11 mouse cellular contexts compared by ENCODE assay signal in genomic region chr17:26488711-26489403, GRCm38 (mm10).
A peak's percentile ranks its signal among the peaks of the same experiment; 100 is the strongest.
DNase-seq lines count a peak whose midpoint lies in the region; TF ChIP-seq lines count a peak whose summit lies in the region.
"Had no signal": no experiment of that assay in that cellular context is flagged by ENCODE, and none has a peak within 500 bp of the region (broad histone marks: within the 10 kb centered on the region; RNA-seq: fewer than 3 reads in every experiment).

No protein-coding gene starts in this region.

- H3K4me2 ChIP-seq in myocyte (ENCODE audit: low read depth) = peak overlapping the region; percentile 40
- H3K4me2 ChIP-seq: limb, embryonic 12.5 days had no signal

- H3K27ac ChIP-seq in cerebellum, adult 2 months (ENCODE audit: insufficient read depth, low read length) = no peak overlapping the region
- H3K27ac ChIP-seq: forebrain, embryonic 10.5 days; limb, embryonic 12.5 days had no signal

- WGBS in cerebellum, adult 2 months = 72% methylated on average over 8 of the region's 8 CpGs

- peak; percentile 31 to 55 for DNase-seq in kidney, postnatal 25 days
- no peak for DNase-seq in kidney, adult 11 months
- peak; percentile 65 to 68 for DNase-seq in gastrocnemius, postnatal 36 days
- DNase-seq in heart, postnatal 10 days = peak; percentile 89 to 91
- no peak for DNase-seq in cerebellum, adult 11-12 months
- no peak for DNase-seq in left cerebral cortex, adult 9 months (ENCODE audit: low spot score in 2 of 2)
- no peak for DNase-seq in cerebellum, adult 2 months
- DNase-seq: retina, postnatal 1 day had no signal

- H3K4me1 ChIP-seq in cerebellum, adult 2 months (ENCODE audit: control insufficient read depth, insufficient read depth, low read length) = peaks cover 8% of the 10 kb centered on the region
- H3K4me1 ChIP-seq: forebrain, embryonic 10.5 days; limb, embryonic 12.5 days had no signal

- H3K4me3 ChIP-seq in myocyte = no peak overlapping the region
- H3K4me3 ChIP-seq in cerebellum, adult 2 months (replicated peaks; ENCODE audit: insufficient read depth, low read depth, low read length) = no peak overlapping the region
- H3K4me3 ChIP-seq: forebrain, embryonic 10.5 days; limb, embryonic 12.5 days had no signal

- no peak for TF ChIP-seq POLR2A in myocyte (IDR thresholded peaks at IDR 0.05; ENCODE audit: insufficient read length, low read depth)
- no peak for TF ChIP-seq POLR2A in cerebellum, adult 2 months (IDR thresholded peaks at IDR 0.05; ENCODE audit: borderline replicate concordance, insufficient read depth, low read length)

- no peak for TF ChIP-seq CTCF in cerebellum, adult 2 months (IDR thresholded peaks at IDR 0.05; ENCODE audit: borderline replicate concordance, insufficient read depth, low read depth, low read length)

- H3ac ChIP-seq in myocyte (ENCODE audit: control insufficient read depth, insufficient read length) = no peak overlapping the region

- intact Hi-C loops in gastrocnemius, postnatal 36 days (cut with DNase I) = no loop called here
- intact Hi-C loops in heart, postnatal 10 days (cut with DNase I) = loop anchor here (2.0 kb wide), 1 partner anchor 18 kb away; no protein-coding TSS in a partner anchor

- H3K36me3 ChIP-seq in myocyte (ENCODE audit: control insufficient read depth, insufficient read depth) = no peaks in the 10 kb centered on the region
- H3K36me3 ChIP-seq: forebrain, embryonic 10.5 days; limb, embryonic 12.5 days had no signal

- H3K79me2 ChIP-seq in myocyte (ENCODE audit: control insufficient read depth, insufficient read depth) = no peaks in the 10 kb centered on the region

- no peaks in the 10 kb centered on the region for H3K27me3 ChIP-seq in myocyte (ENCODE audit: control insufficient read depth, insufficient read depth, insufficient read length)
- H3K27me3 ChIP-seq in cerebellum, adult 2 months (ENCODE audit: control insufficient read depth, insufficient read depth, low read length) = no peaks in the 10 kb centered on the region
- H3K27me3 ChIP-seq: limb, embryonic 12.5 days had no signal

TF ChIP-seq in myocyte, 11 proteins besides CTCF, POLR2A, EP300 and RAD21:
- TF ChIP-seq TCF3 (IDR thresholded peaks at IDR 0.05; ENCODE audit: insufficient read length, low read depth) (peak; percentile 79), TCF12 (IDR thresholded peaks at IDR 0.05; ENCODE audit: insufficient read depth, poor library complexity, severe bottlenecking) (peak; percentile 82), MAX (IDR thresholded peaks at IDR 0.05; ENCODE audit: low read depth) (no peak), MYOG (IDR thresholded peaks at IDR 0.05; ENCODE audit: control insufficient read depth in 1 of 3, insufficient read depth in 1 of 3, insufficient read length in 2 of 3, low read depth in 2 of 3) (peak; percentile 81 to 95 (median 94)), MYOD1 (IDR thresholded peaks at IDR 0.05; ENCODE audit: control insufficient read depth in 1 of 3, insufficient read length in 2 of 3, low read depth in 2 of 3) (peak; percentile 79 to 97 (median 83)), E2F4 (IDR thresholded peaks at IDR 0.05; ENCODE audit: insufficient read depth) (no peak), CEBPB (IDR thresholded peaks at IDR 0.05; ENCODE audit: insufficient read depth, poor library complexity, severe bottlenecking) (0 out of 2 replicates have a peak, but pooled peaks have one; percentile 15)

Comparison
In these comparisons a context has a peak if more than half of its experiments do, and no peak if none do; other contexts are left out.
1. DNase-seq: peak in kidney, postnatal 25 days (2 of 2), gastrocnemius, postnatal 36 days (2 of 2) and heart, postnatal 10 days (2 of 2); none in kidney, adult 11 months (single experiment), cerebellum, adult 11-12 months (single experiment), left cerebral cortex, adult 9 months (0 of 2) and cerebellum, adult 2 months (0 of 2).